Mouse (Mus musculus): ENCODE measurements around the gene Dohh. TPM values are rescaled to one million over a fixed set of nuclear protein-coding genes. Genes with fewer than 3 reads are reported as not detected.

Gene Dohh
- polyA plus RNA-seq, 1 experiment from 2014 or later = 69.7 TPM

DNA sequence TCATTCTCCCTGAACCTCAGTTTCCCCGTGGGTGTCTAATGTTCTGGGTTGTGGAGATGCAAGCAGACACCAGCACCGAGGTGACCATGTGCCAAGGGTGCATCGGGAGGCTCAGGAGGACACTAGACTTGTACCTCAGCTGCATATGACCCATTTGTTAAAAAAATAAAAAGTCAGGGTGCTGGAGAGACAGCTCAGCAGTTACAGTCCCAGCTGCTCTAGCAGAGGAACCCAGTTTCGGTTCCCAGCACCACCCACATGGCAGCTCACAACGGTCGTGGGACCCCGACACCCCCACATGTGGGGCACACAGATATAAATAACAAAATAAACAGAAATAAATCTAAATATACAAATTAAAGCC lies 44.3 kb downstream of the Dohh start:
- Histone ChIP-seq H3K4me1 (peaks cover 66% of the 10 kb centered on the region), H3K36me3 (no peaks in the 10 kb centered on the region), H3K4me2 (no peak overlapping the region), H3K4me3 (no peak overlapping the region), H3K9me3 (no peaks in the 10 kb centered on the region), H3K9ac (no peak overlapping the region), H3K27me3 (replicated peaks) (peaks cover 16% of the 10 kb centered on the region; the same call in 1 of the 2 replicates), H3K27ac (replicated peaks) (no peak overlapping the region)
- WGBS = 81% methylated on average over 7 of the region's 7 CpGs
- no peak for ATAC-seq (ENCODE audit: extremely low read depth, insufficient number of reproducible peaks, low FRiP score, low TSS enrichment)

DNA sequence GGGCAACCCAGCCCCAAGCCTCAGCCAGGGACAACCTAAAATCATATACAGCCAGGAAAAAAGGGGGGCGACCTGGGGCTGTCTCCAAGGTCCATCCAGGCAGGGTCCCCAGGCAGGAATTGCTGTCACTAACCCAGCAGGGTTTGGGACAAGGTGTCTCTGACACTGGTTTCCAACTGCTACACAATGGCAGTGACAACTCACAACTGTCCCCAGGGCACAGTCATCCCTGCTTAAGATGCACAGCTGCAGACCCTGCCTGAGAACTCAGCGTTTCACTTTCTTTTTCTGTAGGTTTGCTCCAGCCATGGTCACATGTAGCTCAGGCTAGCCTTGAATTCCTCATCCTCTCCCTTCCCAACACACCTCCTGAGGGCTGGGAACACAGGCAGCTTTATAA lies 44.9 kb downstream of the Dohh start:
- Histone ChIP-seq H3K9me3 (no peaks in the 10 kb centered on the region), H3K4me1 (peaks cover 64% of the 10 kb centered on the region), H3K36me3 (no peaks in the 10 kb centered on the region), H3K4me3 (peak overlapping the region; percentile 81), H3K27me3 (replicated peaks) (peaks cover 16% of the 10 kb centered on the region; the same call in 1 of the 2 replicates), H3K4me2 (peak overlapping the region; percentile 93), H3K9ac (peak overlapping the region; percentile 93; the same call in 1 of the 2 replicates), H3K27ac (replicated peaks) (peak overlapping the region; percentile 97)
- ATAC-seq (ENCODE audit: extremely low read depth, insufficient number of reproducible peaks, low FRiP score, low TSS enrichment) = no peak
- 36% methylated on average over 2 of the region's 2 CpGs for WGBS

DNA sequence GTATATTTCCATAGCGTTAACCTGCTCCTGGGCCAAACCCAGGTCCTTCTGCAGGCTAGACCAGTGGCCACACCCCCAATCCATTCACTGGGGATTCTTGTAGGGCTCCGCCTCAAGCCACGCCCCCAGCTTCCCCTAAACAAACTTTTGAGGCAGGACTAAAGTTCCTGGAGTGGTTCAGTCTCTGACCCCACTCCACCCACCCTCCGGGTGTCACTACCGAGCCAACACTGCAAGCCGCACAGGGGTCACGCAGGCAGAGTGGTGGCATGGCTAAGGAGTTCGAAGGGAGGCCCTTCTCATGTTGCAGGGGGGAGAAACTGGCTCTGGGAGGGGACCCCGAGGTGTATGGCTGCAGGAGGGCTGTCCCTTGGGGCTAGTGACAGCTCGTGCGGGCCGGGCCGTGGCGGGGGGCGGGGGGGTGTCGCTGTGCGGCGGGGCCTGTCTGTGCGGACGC lies 45.4 kb downstream of the Dohh start:
- Histone ChIP-seq H3K4me1 (peaks cover 59% of the 10 kb centered on the region), H3K9ac (peak overlapping the region; percentile 93), H3K9me3 (no peaks in the 10 kb centered on the region), H3K4me3 (peak overlapping the region; percentile 81), H3K4me2 (peak overlapping the region; percentile 93), H3K36me3 (no peaks in the 10 kb centered on the region), H3K27ac (replicated peaks) (peak overlapping the region; percentile 97), H3K27me3 (replicated peaks) (peaks cover 16% of the 10 kb centered on the region; the same call in 1 of the 2 replicates)
- ATAC-seq (ENCODE audit: extremely low read depth, insufficient number of reproducible peaks, low FRiP score, low TSS enrichment) = peak; percentile 10; the same call in 1 of the 2 replicates
- WGBS = 2% methylated on average over 19 of the region's 20 CpGs

DNA sequence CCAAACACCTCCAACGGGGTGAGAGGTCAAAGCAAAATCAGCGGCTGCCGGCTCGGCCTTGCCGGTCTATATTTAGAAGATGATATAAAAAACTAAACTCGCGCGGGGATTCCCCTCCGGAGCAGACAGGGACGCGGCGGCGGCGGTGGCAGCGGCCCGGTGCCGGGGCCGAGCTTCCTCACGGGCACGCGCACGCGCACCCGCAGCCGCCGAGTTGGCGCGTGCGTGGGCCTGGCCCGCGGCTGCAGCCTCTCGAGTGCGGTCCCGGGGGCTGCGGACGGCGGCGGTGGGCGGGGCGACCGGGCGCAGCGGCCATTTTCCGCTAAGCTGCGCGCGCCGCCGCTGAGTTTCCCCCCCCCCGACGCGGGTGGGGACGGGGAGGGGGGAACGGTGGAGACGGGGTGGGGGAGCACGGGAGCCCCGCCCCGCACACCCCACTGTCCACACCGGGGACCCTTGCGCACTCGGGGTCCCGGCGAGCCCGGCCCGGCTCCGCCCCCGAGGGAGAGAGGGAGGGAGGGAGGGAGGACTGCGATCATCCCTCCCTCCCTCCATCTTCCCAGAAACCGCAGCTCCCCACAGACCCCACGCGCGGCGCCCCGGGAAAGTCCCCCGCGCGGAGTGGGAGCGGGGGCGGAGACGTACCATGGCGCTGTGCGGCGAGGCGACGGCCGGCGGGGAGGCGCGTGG lies 46.1 kb downstream of the Dohh start:
- WGBS = under 1% methylated on average over 70 of the region's 89 CpGs
- no peaks in the 10 kb centered on the region for H3K9me3 ChIP-seq
- peak overlapping the region; percentile 97 for H3K27ac ChIP-seq (replicated peaks)
- peak overlapping the region; percentile 81 for H3K4me3 ChIP-seq
- peak; percentile 18 for ATAC-seq (ENCODE audit: extremely low read depth, insufficient number of reproducible peaks, low FRiP score, low TSS enrichment)
- peak overlapping the region; percentile 93 for H3K4me2 ChIP-seq
- H3K36me3 ChIP-seq = no peaks in the 10 kb centered on the region
- H3K9ac ChIP-seq = peak overlapping the region; percentile 93
- peaks cover 14% of the 10 kb centered on the region; the same call in 1 of the 2 replicates for H3K27me3 ChIP-seq (replicated peaks)
- peaks cover 57% of the 10 kb centered on the region for H3K4me1 ChIP-seq

DNA sequence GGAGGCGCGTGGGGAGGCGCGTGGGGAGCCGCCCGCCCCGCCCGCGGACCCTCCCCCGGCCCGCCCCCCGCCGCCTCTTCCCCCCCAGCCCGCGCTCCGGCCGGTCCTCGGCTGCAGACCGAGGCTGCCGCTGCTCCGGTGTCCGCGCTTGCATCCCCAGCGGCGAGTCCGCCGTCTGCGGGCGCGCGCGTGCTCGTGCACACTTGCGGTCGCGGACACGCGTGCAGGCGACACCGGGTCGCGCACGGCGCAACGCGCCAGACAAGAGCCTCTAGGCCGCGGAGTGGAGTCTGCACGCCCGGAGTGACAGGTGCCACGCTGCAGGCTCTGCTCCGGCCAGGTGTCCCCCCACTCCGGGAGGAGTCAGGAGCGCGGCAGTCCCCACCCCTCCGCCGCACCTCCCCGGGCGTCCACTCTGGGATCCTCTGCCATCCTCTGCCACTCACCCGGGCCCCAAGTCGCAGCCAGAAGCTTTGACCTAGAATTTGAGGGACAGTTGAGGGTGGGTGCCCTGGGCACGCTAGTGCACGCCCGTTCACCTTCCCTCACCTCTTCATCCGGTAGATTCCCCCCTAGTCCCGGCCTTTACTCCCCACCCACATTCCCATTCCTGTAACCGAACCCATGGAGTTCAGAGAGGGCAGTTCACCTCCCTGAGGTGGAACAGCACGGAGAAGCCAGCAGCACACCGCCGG lies 46.8 kb downstream of the Dohh start:
- peak overlapping the region; percentile 93 for H3K4me2 ChIP-seq
- H3K27ac ChIP-seq (replicated peaks) = peak overlapping the region; percentile 97
- 2% methylated on average over 66 of the region's 70 CpGs for WGBS
- peak overlapping the region; percentile 81 for H3K4me3 ChIP-seq
- no peaks in the 10 kb centered on the region for H3K36me3 ChIP-seq
- H3K27me3 ChIP-seq (replicated peaks) = peaks cover 9% of the 10 kb centered on the region; the same call in 1 of the 2 replicates
- H3K4me1 ChIP-seq = peaks cover 53% of the 10 kb centered on the region
- no peaks in the 10 kb centered on the region for H3K9me3 ChIP-seq
- ATAC-seq (ENCODE audit: extremely low read depth, insufficient number of reproducible peaks, low FRiP score, low TSS enrichment) = no peak; the same call in 1 of the 2 replicates
- peak overlapping the region; percentile 93 for H3K9ac ChIP-seq

DNA sequence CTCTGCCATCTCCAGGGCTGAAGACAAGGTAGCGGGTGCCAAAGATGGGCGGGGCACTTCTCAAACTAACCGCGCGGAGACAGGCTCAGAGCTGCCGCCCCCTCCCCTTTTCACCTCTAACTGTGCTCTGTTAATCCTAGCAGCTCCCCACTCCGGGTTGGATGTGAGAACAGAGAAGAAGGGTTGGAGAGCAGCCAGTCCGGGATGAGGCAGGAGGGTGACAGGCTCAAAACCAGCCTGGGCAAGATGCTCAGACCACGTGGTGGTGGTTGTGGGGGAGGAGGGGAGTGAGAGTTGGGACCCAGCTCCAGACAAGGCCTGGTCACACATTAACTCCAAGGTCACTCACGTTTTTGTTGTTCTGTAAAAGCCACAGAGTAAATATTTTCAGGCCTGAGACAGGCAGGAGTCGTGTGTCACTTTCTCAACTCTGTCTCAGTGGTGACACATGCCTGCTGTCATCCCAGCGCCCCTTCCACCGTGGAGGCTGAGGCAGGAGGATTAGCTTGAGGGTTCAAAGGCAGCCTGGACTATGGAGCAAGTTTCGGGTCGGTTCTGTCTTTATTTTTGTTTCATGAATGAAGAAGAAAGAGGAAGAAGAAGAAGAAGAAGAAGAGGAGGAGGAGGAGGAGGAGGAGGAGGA lies 47.4 kb downstream of the Dohh start:
- no peak for ATAC-seq (ENCODE audit: extremely low read depth, insufficient number of reproducible peaks, low FRiP score, low TSS enrichment)

DNA sequence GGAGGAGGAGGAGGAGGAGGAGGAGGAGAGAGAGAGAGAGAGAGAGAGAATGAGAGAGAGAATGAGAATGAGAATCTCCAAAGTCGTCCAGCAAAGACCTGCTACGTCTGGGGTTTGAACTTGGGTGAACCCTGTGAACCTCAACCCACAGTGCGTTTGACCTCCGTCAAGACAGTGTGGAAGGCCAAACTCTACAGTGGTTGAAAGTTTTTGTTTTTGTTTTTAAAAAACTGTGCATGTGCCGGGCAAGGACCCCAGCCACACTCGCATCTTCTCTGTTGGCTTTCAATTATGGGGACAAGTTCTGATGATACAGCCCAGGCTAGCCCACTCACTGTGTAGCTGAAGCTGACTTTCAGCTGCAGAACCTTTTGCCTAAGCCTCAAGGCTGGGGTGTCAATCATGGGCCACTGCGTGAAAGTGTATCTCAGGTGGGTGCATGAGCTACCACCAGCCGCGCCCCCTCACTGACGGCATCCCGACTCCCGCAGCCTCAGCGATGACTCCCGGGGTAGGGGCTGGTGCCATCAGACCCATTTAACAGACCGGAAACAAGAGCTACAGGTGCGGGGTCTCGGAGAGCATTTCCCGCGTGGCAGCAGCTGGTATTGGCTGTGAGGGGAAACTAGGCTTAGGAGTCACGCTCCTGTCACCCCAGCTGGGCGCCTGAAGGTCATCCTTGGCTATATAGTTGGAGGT lies 48.1 kb downstream of the Dohh start:
- Histone ChIP-seq H3K4me2 (peak overlapping the region; percentile 66), H3K4me3 (peak overlapping the region; percentile 34; the same call in 1 of the 2 replicates), H3K36me3 (no peaks in the 10 kb centered on the region), H3K27ac (replicated peaks) (no peak overlapping the region), H3K27me3 (replicated peaks) (peaks cover 13% of the 10 kb centered on the region; the same call in 1 of the 2 replicates), H3K9ac (no peak overlapping the region), H3K9me3 (no peaks in the 10 kb centered on the region), H3K4me1 (peaks cover 47% of the 10 kb centered on the region)
- WGBS = 59% methylated on average over 21 of the region's 21 CpGs
- ATAC-seq (ENCODE audit: extremely low read depth, insufficient number of reproducible peaks, low FRiP score, low TSS enrichment) = no peak

More for the DNA sequence above, 47.4 kb downstream of the Dohh start:
- H3K27me3 ChIP-seq (replicated peaks) = peaks cover 13% of the 10 kb centered on the region; the same call in 1 of the 2 replicates
- WGBS = 14% methylated on average over 13 of the region's 15 CpGs
- peak overlapping the region; percentile 97 for H3K27ac ChIP-seq (replicated peaks)
- peak overlapping the region; percentile 93 for H3K4me2 ChIP-seq
- no peaks in the 10 kb centered on the region for H3K9me3 ChIP-seq
- peak overlapping the region; percentile 81 for H3K4me3 ChIP-seq
- H3K9ac ChIP-seq = peak overlapping the region; percentile 93
- H3K4me1 ChIP-seq = peaks cover 49% of the 10 kb centered on the region
- H3K36me3 ChIP-seq = no peaks in the 10 kb centered on the region

DNA sequence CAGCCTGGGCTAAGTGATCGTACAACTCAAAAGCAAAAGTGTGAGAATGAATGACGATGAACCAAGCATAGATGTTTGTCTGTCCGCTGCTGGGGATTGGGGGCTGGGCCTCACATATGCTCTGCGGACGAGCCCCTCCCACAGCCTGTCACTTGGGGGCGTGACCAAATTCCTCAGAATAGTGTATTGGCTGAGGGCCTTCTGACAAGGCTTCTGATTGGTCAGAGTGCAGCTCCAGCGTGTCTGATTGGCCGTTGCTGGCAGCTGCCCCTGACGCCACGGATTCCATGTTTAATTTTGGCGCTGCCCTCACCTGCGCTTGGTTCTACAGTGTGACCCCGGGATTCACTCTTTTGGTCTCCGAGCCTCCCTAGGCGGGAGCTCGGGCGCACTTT lies 48.6 kb downstream of the Dohh start:
- no peaks in the 10 kb centered on the region for H3K9me3 ChIP-seq
- H3K4me2 ChIP-seq = peak overlapping the region; percentile 66
- H3K36me3 ChIP-seq = no peaks in the 10 kb centered on the region
- 4% methylated on average over 17 of the region's 17 CpGs for WGBS
- peaks cover 13% of the 10 kb centered on the region; the same call in 1 of the 2 replicates for H3K27me3 ChIP-seq (replicated peaks)
- ATAC-seq (ENCODE audit: extremely low read depth, insufficient number of reproducible peaks, low FRiP score, low TSS enrichment) = peak; percentile 55
- H3K4me3 ChIP-seq = peak overlapping the region; percentile 34
- H3K9ac ChIP-seq = peak overlapping the region; percentile 44
- H3K4me1 ChIP-seq = peaks cover 43% of the 10 kb centered on the region
- no peak overlapping the region for H3K27ac ChIP-seq (replicated peaks)

DNA sequence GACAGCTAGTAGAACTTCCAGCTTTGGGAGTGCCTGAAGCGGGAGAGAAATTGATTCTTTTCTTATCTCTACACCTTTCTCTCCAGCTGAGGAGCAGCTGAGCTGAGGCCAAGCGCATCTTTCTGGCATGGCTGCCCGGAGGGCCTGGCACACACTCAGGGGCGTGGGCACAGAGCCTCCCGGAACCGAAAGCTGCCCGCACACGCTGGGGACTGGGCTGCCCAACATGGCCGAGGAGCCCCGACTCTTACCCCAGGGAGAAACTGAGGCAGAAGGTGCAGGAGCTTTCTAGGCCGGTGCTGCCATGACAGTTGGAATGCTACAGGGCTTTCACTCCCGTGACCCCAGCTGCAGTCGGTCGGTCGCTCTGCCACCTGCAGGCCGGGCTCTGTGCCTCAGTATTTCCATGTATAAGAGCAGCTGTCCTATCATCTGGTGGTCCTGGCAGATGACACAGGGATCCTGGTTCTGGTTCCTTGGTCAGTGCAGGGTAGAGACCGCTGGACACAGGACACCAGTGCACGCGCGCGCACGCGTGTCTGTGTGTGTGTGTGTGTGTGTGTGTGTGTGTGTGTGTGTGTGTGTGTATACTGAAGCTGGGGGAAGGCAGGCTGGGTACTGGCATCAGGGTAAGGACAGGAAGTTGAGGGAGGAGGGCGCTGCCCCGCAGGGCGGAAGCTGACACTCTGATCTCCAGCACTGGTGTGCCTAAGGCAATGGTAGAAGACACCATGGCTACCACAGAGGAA lies 49.5 kb downstream of the Dohh start:
- Histone ChIP-seq H3K9me3 (no peaks in the 10 kb centered on the region), H3K27ac (replicated peaks) (no peak overlapping the region), H3K27me3 (replicated peaks) (peaks cover 8% of the 10 kb centered on the region; the same call in 1 of the 2 replicates), H3K9ac (peak overlapping the region; percentile 44; the same call in 1 of the 2 replicates), H3K4me1 (peaks cover 43% of the 10 kb centered on the region), H3K4me3 (no peak overlapping the region), H3K4me2 (peak overlapping the region; percentile 66), H3K36me3 (no peaks in the 10 kb centered on the region)
- no peak for ATAC-seq (ENCODE audit: extremely low read depth, insufficient number of reproducible peaks, low FRiP score, low TSS enrichment)
- 67% methylated on average over 26 of the region's 26 CpGs for WGBS

Measured in heart, embryonic 13.5 days (tissue).